ENCODE assay signal across 9 mouse cellular contexts in genomic region chr7:100160006-100160405, GRCm38 (mm10). TPM values are rescaled to one million over a fixed set of nuclear protein-coding genes. Genes with fewer than 3 reads are reported as not detected.
DNase-seq lines count a peak whose midpoint lies in the region; ATAC-seq lines count a peak whose summit lies in the region.
"Had no signal": no experiment of that assay in that cellular context is flagged by ENCODE, and none has a peak within 500 bp of the region (broad histone marks: within the 10 kb centered on the region; RNA-seq: fewer than 3 reads in every experiment).

No protein-coding gene starts in this region.

- no peaks in the 10 kb centered on the region for H3K27me3 ChIP-seq in heart, embryonic 13.5 days (replicated peaks)
- no peaks in the 10 kb centered on the region for H3K27me3 ChIP-seq in limb, embryonic 13.5 days

- intact Hi-C loops in heart, postnatal 25 days (cut with DNase I) = no loop called here

- 65% methylated on average over 7 of the region's 7 CpGs for WGBS in heart, embryonic 13.5 days
- WGBS in limb, embryonic 13.5 days = 71% methylated on average over 7 of the region's 7 CpGs

- no peak for DNase-seq in heart, postnatal 25 days (ENCODE audit: low spot score)
- peak; percentile 33 for DNase-seq in ES-CJ7 (ENCODE audit: low read depth, low spot score)
- DNase-seq in skeletal muscle tissue, adult 2 months (ENCODE audit: low read depth, low spot score) = peak; percentile 28
- DNase-seq in cerebellum, adult 9-10 months = no peak

- H3K36me3 ChIP-seq in heart, embryonic 13.5 days = peaks cover 6% of the 10 kb centered on the region
- no peaks in the 10 kb centered on the region; the same call in 1 of the 2 replicates for H3K36me3 ChIP-seq in limb, embryonic 13.5 days

- H3K9ac ChIP-seq in heart, embryonic 13.5 days = peak overlapping the region; percentile 95
- H3K9ac ChIP-seq in limb, embryonic 13.5 days = peak overlapping the region; percentile 94

- no peak for ATAC-seq in heart, embryonic 13.5 days (ENCODE audit: extremely low read depth, insufficient number of reproducible peaks, low FRiP score, low TSS enrichment)
- ATAC-seq in erythroblast, adult 5-6 weeks (replicated peaks; ENCODE audit: low FRiP score, poor library complexity, severe bottlenecking) = peak; percentile 7; the same call in 1 of the 2 replicates
- ATAC-seq in limb, embryonic 13.5 days (ENCODE audit: low FRiP score, low read depth) = no peak
- no peak; the same call in 1 of the 2 replicates for ATAC-seq in cerebellum, adult (ENCODE audit: insufficient number of reproducible peaks, low FRiP score, low TSS enrichment)

- peak overlapping the region; percentile 97 for H3K27ac ChIP-seq in heart, embryonic 13.5 days (replicated peaks)
- H3K27ac ChIP-seq in limb, embryonic 13.5 days = peak overlapping the region; percentile 98

- no peaks in the 10 kb centered on the region for H3K9me3 ChIP-seq in heart, embryonic 13.5 days
- no peaks in the 10 kb centered on the region for H3K9me3 ChIP-seq in limb, embryonic 13.5 days

- H3K4me2 ChIP-seq in heart, embryonic 13.5 days = peak overlapping the region; percentile 96
- H3K4me2 ChIP-seq in limb, embryonic 13.5 days (replicated peaks) = peak overlapping the region; percentile 75

- H3K4me1 ChIP-seq in heart, embryonic 13.5 days = peaks cover 7% of the 10 kb centered on the region
- peaks cover 10% of the 10 kb centered on the region for H3K4me1 ChIP-seq in limb, embryonic 13.5 days

- H3K4me3 ChIP-seq in heart, embryonic 13.5 days = peak overlapping the region; percentile 92
- peak overlapping the region; percentile 76 for H3K4me3 ChIP-seq in limb, embryonic 13.5 days

RNA-seq across cellular contexts. Expression of gene Lipt2, which starts 0.9 kb away (rescaled TPM):
- polyA plus RNA-seq in heart, embryonic 13.5 days (2015; fragmentation: Nextera tagmentation; extraction: Ambion mirVana) = 13.6 and 14.8 TPM in 2 replicates
- 1 to 10 TPM; 4.6 to 5.3 TPM for total RNA-seq in heart, postnatal 25 days (2021)
- 2.9 TPM in 1 of 2 replicates, not detected in the other for total RNA-seq in erythroblast, adult 5-6 weeks (2015; ENCODE audit: low replicate concordance)
- 0.26 and 0.98 TPM in 2 replicates for total RNA-seq in erythroblast, adult 5-6 weeks (2017; ENCODE audit: low replicate concordance)
- 24.8 and 28.8 TPM in 2 replicates for polyA plus RNA-seq in limb, embryonic 13.5 days (2015; fragmentation: Nextera tagmentation; extraction: Ambion mirVana)

RNA-seq across cellular contexts. Expression of gene Kcne3, which starts 16.3 kb away (rescaled TPM):
- 11.0 and 14.0 TPM in 2 replicates for polyA plus RNA-seq in heart, embryonic 13.5 days (2015; fragmentation: Nextera tagmentation; extraction: Ambion mirVana)
- 1 to 10 TPM; 1.0 to 1.1 TPM for total RNA-seq in heart, postnatal 25 days (2021)
- not detected in 2 replicates for total RNA-seq in erythroblast, adult 5-6 weeks (2015; ENCODE audit: low replicate concordance)
- total RNA-seq in erythroblast, adult 5-6 weeks (2017; ENCODE audit: low replicate concordance) = 1.8 and 3.7 TPM in 2 replicates
- 14.0 and 16.0 TPM in 2 replicates for polyA plus RNA-seq in limb, embryonic 13.5 days (2015; fragmentation: Nextera tagmentation; extraction: Ambion mirVana)
- total RNA-seq: left cerebral cortex, postnatal 25 days had no signal

RNA-seq across cellular contexts. Expression of gene Pold3, which starts 38.6 kb away (rescaled TPM):
- polyA plus RNA-seq in heart, embryonic 13.5 days (2015; fragmentation: Nextera tagmentation; extraction: Ambion mirVana) = 34.8 and 36.5 TPM in 2 replicates
- 1 to 10 TPM; 9.4 to 9.8 TPM for total RNA-seq in heart, postnatal 25 days (2021)
- total RNA-seq in erythroblast, adult 5-6 weeks (2015; ENCODE audit: low replicate concordance) = 13.0 and 18.1 TPM in 2 replicates
- total RNA-seq in erythroblast, adult 5-6 weeks (2017; ENCODE audit: low replicate concordance) = 50.3 and 62.6 TPM in 2 replicates
- polyA plus RNA-seq in limb, embryonic 13.5 days (2015; fragmentation: Nextera tagmentation; extraction: Ambion mirVana) = 74.0 and 75.5 TPM in 2 replicates

Comparison
In these comparisons a context has a peak if more than half of its experiments do, and no peak if none do; other contexts are left out.
1. DNase-seq: peak in ES-CJ7 (single experiment) and skeletal muscle tissue, adult 2 months (single experiment); none in heart, postnatal 25 days (single experiment) and cerebellum, adult 9-10 months (single experiment).